Comparison of ENCODE assay signal across 13 mouse cellular contexts in genomic region chr2:174796998-174797397, GRCm38 (mm10). TPM values are rescaled to one million over a fixed set of nuclear protein-coding genes. Genes with fewer than 3 reads are reported as not detected.
DNase-seq lines count a peak whose midpoint lies in the region; ATAC-seq and TF ChIP-seq lines count a peak whose summit lies in the region.
"Had no signal": no experiment of that assay in that cellular context is flagged by ENCODE, and none has a peak within 500 bp of the region (broad histone marks: within the 10 kb centered on the region; RNA-seq: fewer than 3 reads in every experiment).

No protein-coding gene starts in this region.

- no peaks in the 10 kb centered on the region for H3K4me1 ChIP-seq in intestine, postnatal 0 days (replicated peaks; ENCODE audit: control insufficient read depth, insufficient read depth, low read length)
- H3K4me1 ChIP-seq in intestine, embryonic 16.5 days (ENCODE audit: control insufficient read depth, insufficient read depth, low read length) = no peaks in the 10 kb centered on the region
- no peaks in the 10 kb centered on the region for H3K4me1 ChIP-seq in embryonic facial prominence, embryonic 14.5 days (ENCODE audit: control insufficient read depth, insufficient read depth, low read length)
- H3K4me1 ChIP-seq in stomach, postnatal 0 days (replicated peaks; ENCODE audit: control insufficient read depth, insufficient read depth) = no peaks in the 10 kb centered on the region
- H3K4me1 ChIP-seq: megakaryocyte, embryonic 14.5 days had no signal

- TF ChIP-seq EP300 in stomach, postnatal 0 days (optimal IDR thresholded peaks at IDR 0.05) = no peak

- 83% methylated on average over 2 of the region's 2 CpGs for WGBS in intestine, postnatal 0 days
- WGBS in intestine, embryonic 16.5 days = 88% methylated on average over 2 of the region's 2 CpGs
- WGBS in embryonic facial prominence, embryonic 14.5 days = 75% methylated on average over 2 of the region's 2 CpGs
- WGBS in stomach, postnatal 0 days = 78% methylated on average over 2 of the region's 2 CpGs

- TF ChIP-seq CTCF in intestine, postnatal 0 days (IDR thresholded peaks at IDR 0.05; ENCODE audit: low read depth) = peak; percentile 60
- TF ChIP-seq CTCF in stomach, postnatal 0 days (IDR thresholded peaks at IDR 0.05; ENCODE audit: low read depth) = peak; percentile 55

- no peaks in the 10 kb centered on the region for H3K9me3 ChIP-seq in intestine, postnatal 0 days (ENCODE audit: control insufficient read depth)
- no peaks in the 10 kb centered on the region for H3K9me3 ChIP-seq in intestine, embryonic 16.5 days (ENCODE audit: control insufficient read depth, low read length)
- no peaks in the 10 kb centered on the region for H3K9me3 ChIP-seq in embryonic facial prominence, embryonic 14.5 days (ENCODE audit: control insufficient read depth, low read length)
- H3K9me3 ChIP-seq in stomach, postnatal 0 days (ENCODE audit: control insufficient read depth, low read length) = no peaks in the 10 kb centered on the region

- H3K27ac ChIP-seq in intestine, postnatal 0 days (ENCODE audit: low read depth, low read length) = no peak overlapping the region
- no peak overlapping the region for H3K27ac ChIP-seq in intestine, embryonic 16.5 days (ENCODE audit: low read length)
- no peak overlapping the region for H3K27ac ChIP-seq in embryonic facial prominence, embryonic 14.5 days (replicated peaks; ENCODE audit: low read depth, low read length)
- H3K27ac ChIP-seq in stomach, postnatal 0 days (replicated peaks) = no peak overlapping the region

- no peak for ATAC-seq in intestine, postnatal 0 days
- no peak for ATAC-seq in intestine, embryonic 16.5 days
- ATAC-seq in embryonic facial prominence, embryonic 14.5 days (ENCODE audit: low read depth) = peak; percentile 62; the same call in 1 of the 2 replicates
- ATAC-seq in stomach, postnatal 0 days (ENCODE audit: low FRiP score, low TSS enrichment) = peak; percentile 61
- ATAC-seq in frontal cortex, adult (ENCODE audit: low TSS enrichment) = no peak

- H3K9ac ChIP-seq in intestine, postnatal 0 days (ENCODE audit: low read depth, low read length) = no peak overlapping the region
- no peak overlapping the region for H3K9ac ChIP-seq in intestine, embryonic 16.5 days (ENCODE audit: low read depth, low read length)
- no peak overlapping the region for H3K9ac ChIP-seq in embryonic facial prominence, embryonic 14.5 days (ENCODE audit: low read depth, low read length)
- H3K9ac ChIP-seq in stomach, postnatal 0 days (ENCODE audit: low read length) = no peak overlapping the region

- no peak overlapping the region for H3K4me3 ChIP-seq in intestine, postnatal 0 days (ENCODE audit: low read depth, low read length)
- H3K4me3 ChIP-seq in intestine, embryonic 16.5 days (ENCODE audit: low read length) = no peak overlapping the region
- H3K4me3 ChIP-seq in embryonic facial prominence, embryonic 14.5 days (ENCODE audit: low read depth, low read length) = no peak overlapping the region
- H3K4me3 ChIP-seq in stomach, postnatal 0 days (ENCODE audit: low read depth, low read length) = no peak overlapping the region
- H3K4me3 ChIP-seq: megakaryocyte, embryonic 14.5 days had no signal

- DNase-seq in lung, postnatal 36 days = peak; percentile 10
- DNase-seq in lung, postnatal 4 days = no peak
- peak; percentile 74 for DNase-seq in embryonic facial prominence, embryonic 14.5 days (ENCODE audit: low spot score)
- no peak for DNase-seq in stomach, postnatal 0 days (ENCODE audit: low spot score)
- no peak for DNase-seq in right cerebral cortex, postnatal 4 days
- DNase-seq: adrenal gland, postnatal 14 days; cerebellum, adult 9-11 months; gastrocnemius, postnatal 36 days; right cerebral cortex, postnatal 14 days had no signal

- no peak overlapping the region for H3K4me2 ChIP-seq in intestine, postnatal 0 days (replicated peaks; ENCODE audit: low read depth)
- H3K4me2 ChIP-seq in intestine, embryonic 16.5 days (ENCODE audit: low read depth, low read length) = no peak overlapping the region
- H3K4me2 ChIP-seq in embryonic facial prominence, embryonic 14.5 days (ENCODE audit: low read depth, low read length) = no peak overlapping the region
- no peak overlapping the region for H3K4me2 ChIP-seq in stomach, postnatal 0 days (replicated peaks; ENCODE audit: low read depth)

- no peaks in the 10 kb centered on the region for H3K27me3 ChIP-seq in intestine, postnatal 0 days (replicated peaks; ENCODE audit: control insufficient read depth, insufficient read depth, low read length)
- H3K27me3 ChIP-seq in intestine, embryonic 16.5 days (replicated peaks; ENCODE audit: control insufficient read depth, insufficient read depth, low read length) = no peaks in the 10 kb centered on the region
- no peaks in the 10 kb centered on the region for H3K27me3 ChIP-seq in embryonic facial prominence, embryonic 14.5 days (replicated peaks; ENCODE audit: control insufficient read depth, insufficient read depth, low read length)
- H3K27me3 ChIP-seq in stomach, postnatal 0 days (ENCODE audit: control insufficient read depth, insufficient read depth, low read length) = no peaks in the 10 kb centered on the region

- H3K36me3 ChIP-seq in intestine, postnatal 0 days (ENCODE audit: control insufficient read depth, insufficient read depth) = no peaks in the 10 kb centered on the region
- no peaks in the 10 kb centered on the region for H3K36me3 ChIP-seq in intestine, embryonic 16.5 days (ENCODE audit: control insufficient read depth, insufficient read depth, low read length)
- H3K36me3 ChIP-seq in embryonic facial prominence, embryonic 14.5 days (ENCODE audit: control insufficient read depth, insufficient read depth, low read length) = no peaks in the 10 kb centered on the region
- H3K36me3 ChIP-seq in stomach, postnatal 0 days (ENCODE audit: control insufficient read depth, insufficient read depth, low read length) = no peaks in the 10 kb centered on the region

RNA-seq across cellular contexts. Expression of gene Edn3, which starts 36.6 kb away (rescaled TPM):
- polyA plus RNA-seq in intestine, postnatal 0 days (2015; fragmentation: Nextera tagmentation; extraction: Ambion mirVana) = 5.1 and 5.4 TPM in 2 replicates
- polyA plus RNA-seq in intestine, embryonic 16.5 days (2015; fragmentation: Nextera tagmentation; extraction: Ambion mirVana) = 11.7 and 15.3 TPM in 2 replicates
- 13.9 and 16.5 TPM in 2 replicates for polyA plus RNA-seq in embryonic facial prominence, embryonic 14.5 days (2014; fragmentation: Nextera tagmentation; extraction: Ambion mirVana)
- 11.2 and 13.0 TPM in 2 replicates for polyA plus RNA-seq in stomach, postnatal 0 days (2015; fragmentation: Nextera tagmentation; extraction: Ambion mirVana)

Comparison
In these comparisons a context has a peak if more than half of its experiments do, and no peak if none do; other contexts are left out.
1. DNase-seq: peak in lung, postnatal 36 days (single experiment) and embryonic facial prominence, embryonic 14.5 days (single experiment); none in lung, postnatal 4 days (0 of 2), stomach, postnatal 0 days (single experiment) and right cerebral cortex, postnatal 4 days (single experiment).
2. ATAC-seq: peak in embryonic facial prominence, embryonic 14.5 days (single experiment) and stomach, postnatal 0 days (single experiment); none in intestine, postnatal 0 days (single experiment), intestine, embryonic 16.5 days (single experiment) and frontal cortex, adult (single experiment).